Mouse (Mus musculus) mesoderm, embryonic 11.5 days (tissue): ENCODE results near the gene Rab31.

Experiments
- DNase-seq: peaks from one replicate; pipeline ENCODE4 v3.0.0-alpha.2; 2012; ENCODE audit warnings: low read depth, low spot score

The Rab31 gene

DNA sequence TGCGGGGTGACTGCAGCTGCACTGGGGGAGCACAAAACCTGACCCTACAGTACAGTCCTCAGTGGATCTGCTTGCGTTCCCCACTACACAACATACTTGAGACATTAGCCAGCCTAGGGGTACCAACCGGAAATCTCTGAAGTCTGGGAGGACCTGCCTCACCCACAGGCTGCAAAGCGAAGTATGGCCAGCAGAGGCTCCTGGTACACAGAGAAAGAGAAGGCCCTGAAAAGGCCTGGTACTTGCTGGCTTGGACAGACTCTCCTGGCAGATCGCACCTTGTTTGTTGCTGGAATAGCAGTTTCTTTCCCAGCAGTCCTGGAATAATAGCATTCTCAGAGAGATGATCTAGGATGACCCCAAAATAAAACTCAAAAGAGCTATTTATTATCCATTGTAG is 66.3 kb downstream of the Rab31 start:
- peak; percentile 25 for DNase-seq

DNA sequence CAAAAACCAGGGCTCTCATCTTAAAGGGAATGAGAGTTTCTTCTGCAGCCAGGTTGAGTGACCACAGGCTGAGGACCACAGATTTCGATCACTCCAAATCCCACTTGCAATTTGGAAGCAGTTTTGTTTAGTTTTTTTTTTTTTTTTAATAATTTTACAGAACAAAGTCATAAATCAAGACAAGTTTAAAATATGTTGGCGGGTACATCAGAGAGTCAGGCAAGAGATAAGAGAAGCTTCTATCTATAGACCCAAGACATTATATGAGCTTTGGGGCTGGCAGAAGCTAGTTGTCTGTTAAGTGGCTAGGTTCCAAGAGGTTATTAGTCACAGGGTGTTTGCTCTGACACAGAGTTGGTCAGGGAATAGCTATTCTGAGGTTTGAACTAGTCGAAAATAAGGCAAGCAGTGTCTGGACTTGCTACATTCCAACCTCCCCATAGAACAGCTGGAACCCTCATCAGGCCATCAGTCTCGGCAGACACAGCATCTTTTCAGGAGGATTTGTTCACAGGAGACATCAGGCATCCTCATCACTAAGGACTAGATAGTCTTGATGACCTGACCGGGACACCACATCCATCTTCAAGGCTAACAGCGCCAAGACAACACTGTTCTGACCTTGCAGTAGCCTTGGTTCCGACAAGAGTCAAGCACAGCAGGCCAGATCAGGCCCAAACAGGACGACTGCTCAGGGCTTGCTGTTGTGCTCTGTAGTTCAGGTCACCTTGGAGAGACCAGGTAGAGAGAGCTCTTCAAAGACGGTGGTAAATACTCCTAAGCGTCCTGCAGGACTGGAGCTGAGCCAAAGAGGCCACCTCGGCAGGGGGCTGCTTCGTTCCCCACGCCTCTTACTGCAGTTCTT is 68.8 kb downstream of the Rab31 start:
- no peak for DNase-seq

- peak; percentile 59 for DNase-seq
Measured at GRCm38 (mm10) chr17:65701797-65702566, 70.6 kb downstream of the Rab31 start.

- DNase-seq: peak; percentile 30
Measured at GRCm38 (mm10) chr17:65701356-65701755, 71.2 kb downstream of the Rab31 start.

DNA sequence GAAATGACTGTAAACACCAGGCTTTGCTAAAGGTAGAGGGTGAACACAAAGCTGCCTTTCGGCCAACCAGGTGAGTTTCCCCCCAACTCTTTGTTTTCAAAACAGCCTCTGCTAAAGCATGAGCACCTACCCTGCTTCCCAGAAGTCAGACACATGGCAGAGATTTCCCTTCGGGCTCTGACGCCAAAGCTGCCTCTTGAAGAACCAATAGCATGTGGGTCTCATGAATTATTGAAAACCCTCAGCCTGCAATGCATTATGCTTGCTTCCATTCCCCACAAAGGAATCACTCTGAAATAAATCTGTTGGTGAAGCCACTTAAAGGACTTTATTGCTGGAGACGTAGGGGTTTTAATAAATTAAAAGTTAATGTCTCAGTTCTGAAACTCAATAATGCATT is 72.5 kb downstream of the Rab31 start:
- peak; percentile 74 for DNase-seq

DNA sequence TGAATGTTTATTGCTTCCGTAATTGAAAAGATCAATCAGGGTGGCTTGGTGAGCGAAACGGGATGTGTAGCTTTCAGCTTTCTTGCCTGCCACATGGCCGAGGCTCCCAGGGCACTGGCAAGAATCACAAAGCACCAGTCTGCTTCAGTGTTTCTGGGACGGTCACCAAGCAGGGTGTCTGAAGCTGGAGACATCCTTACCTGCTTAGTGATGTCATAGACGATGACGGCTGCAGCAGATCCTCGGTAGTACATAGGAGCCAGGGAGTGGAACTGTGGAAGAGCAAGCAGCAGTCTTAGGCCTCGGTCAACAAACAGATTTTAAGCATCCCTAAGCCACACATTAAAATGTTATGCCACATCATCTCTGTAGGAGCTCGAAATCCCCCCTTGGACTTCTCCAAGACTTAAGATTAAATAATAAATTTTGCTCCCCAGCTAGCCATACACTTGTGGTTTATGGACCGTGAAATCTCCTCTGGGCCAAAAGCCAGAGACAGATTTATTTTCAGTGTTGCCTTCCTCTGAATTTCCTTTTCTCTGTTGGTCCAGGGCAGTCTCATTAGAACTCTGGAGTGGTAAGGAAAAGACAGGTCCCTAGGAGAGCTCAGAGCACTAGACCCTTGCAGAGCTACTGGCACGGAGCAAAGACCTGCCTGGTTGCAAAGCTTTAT is 74.6 kb downstream of the Rab31 start:
- DNase-seq: peak; percentile 36

DNA sequence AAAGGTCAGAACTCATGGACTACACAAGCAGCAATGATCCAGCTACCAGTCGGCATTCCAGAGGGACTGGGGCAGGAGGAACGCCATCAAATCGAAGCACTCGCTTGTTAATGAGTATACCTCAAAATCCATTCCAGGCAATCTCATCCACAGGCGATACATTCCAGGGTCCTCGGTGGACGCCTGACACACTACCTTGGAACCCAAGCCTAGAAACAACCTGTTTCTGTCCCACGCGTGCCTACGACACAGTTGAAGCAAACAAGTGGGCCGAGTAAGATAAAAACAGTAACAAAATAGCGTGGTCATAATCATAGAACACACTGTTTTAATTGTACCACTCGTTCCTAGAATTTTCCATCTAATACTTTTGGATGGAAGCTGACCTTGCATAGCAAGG is 75.6 kb downstream of the Rab31 start:
- DNase-seq: no peak

- no peak for DNase-seq
Measured at GRCm38 (mm10) chr17:65692276-65692675, 80.3 kb downstream of the Rab31 start.

GRCm38 (mm10) chr17:65683731-65684130 is 88.8 kb downstream of the Rab31 start:
- no peak for DNase-seq

DNA sequence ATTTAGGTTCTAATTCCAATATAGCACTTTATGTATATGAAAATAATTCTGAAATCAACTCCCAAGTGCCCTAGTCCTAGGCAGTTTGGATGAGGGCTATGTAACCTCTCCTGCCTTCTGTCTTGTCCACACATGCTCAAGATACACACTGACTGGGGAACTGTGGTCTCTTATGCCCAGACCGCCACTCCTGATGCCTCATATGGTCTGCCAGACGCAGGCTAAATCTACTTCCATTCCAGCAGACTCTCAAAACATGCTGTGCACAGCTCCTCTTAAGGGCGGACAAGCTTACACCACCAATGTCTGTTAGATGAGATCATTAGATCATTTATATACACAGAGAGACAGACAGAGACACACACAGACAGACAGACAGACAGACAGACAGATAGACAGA is 89.2 kb downstream of the Rab31 start:
- no peak for DNase-seq

GRCm38 (mm10) chr17:65682071-65682680 is 90.4 kb downstream of the Rab31 start:
- DNase-seq: no peak

DNA sequence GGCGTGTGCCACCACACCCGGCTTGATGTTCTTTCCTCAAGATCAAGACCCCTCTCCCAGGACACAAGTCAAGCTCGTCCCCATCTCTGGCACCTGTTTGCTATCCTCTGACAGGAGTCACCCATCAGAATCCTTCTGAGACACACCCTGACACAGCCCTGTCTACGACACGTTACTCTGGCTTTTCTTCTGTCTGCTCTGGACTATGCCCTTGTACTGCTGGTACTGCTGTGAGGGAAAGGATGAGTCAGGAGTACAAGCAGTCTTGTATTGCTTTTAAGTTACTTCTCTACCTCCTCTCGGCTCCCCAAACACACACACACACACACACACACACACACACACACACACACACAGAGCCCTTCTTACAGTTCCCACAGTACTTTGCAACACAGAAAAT is 91.0 kb downstream of the Rab31 start:
- no peak for DNase-seq

DNA sequence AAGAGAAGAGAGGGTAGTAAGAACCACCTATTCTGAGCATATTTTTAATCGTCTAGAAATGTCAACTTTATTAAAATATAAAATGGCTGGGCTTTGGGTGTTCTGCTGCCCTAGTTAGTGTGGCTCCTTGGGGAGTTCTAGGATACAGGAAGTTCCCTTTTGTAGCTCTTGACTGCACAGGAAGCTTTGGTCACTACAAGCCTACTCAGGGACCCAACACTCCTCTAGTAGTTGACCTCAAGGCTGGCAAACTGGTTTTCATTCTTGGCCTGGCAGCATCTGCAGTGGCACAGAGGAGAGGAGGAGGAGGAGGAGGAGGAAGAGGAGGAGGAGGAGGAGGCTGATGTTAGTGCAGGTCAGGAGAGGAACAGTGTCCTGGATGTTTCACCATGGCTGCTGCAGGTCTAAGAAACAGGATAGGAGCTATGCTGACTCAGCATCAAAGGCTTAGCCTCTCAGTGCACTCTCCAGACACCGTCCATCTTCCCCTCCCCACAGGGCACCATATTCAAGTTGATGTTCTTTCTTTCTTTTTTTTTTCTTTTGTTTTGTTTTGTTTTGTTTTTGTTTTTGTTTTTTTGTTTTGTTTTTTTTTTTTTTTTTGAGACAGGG is 91.6 kb downstream of the Rab31 start:
- DNase-seq: no peak

DNA sequence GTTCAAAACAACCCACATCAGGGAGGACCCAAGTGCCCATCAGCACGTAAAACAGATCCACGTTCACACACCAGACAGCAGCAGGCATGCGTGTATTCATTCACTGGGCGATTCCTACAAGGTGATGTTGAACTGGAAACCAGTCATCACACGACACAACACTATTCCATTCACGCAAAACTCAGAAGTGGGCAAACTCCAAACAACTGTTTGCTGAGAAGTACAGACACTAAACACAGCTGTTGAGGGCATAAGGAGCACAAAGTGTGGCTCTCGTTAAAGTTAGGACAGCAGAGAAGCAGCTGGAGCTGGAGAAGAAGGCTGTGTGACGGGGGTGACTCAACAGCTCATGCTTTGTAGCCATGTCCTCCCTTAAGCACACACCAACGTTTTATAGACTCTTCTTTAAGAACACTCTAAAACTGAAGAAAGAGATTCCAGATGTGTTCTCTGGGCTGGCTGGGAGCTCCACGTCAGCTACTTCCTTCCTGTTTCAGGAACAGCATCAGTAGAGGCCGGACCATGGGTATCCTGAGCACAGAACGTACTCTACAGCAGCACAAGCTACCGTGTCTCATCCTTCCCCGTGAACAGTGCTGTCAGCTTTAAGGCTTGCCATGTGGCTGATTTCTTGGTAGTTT is 92.6 kb downstream of the Rab31 start:
- no peak for DNase-seq

DNA sequence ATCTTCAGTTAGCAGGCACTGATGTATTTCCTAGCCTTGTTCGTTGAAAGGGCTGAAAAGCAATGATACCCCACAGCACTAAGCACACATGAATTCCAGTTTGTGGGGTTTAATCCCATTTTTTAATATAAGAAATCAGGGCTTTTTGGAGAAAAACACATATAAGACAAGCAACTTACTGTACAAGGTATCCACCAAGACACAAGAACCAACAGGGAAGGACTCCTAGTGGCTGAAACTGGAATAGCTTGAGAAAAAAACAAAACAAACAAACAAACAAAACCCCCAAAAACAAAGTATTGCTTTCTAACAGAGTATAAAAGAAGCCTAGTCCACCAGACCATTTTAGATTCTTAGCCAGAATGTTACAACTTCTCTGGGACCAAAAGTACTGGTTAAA is 94.8 kb downstream of the Rab31 start:
- no peak for DNase-seq

DNA sequence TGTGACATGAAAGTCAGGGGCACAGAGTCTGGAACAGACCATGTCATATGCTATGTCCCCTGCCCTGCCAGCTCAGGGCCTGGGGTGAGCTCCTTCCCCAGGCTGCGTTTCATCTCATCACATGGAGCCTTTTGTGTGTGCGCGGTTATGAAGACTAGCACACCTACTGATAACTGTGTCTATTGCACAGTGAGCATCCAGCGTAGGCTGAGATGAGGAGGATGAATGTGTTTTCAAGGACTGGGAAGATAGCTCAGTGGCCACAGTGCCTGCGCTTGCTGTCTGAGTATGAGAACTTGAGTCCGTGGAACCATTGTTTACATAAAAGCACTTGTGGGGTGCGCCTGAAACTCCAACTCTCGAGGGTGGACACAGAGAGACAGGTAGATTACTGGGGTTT is 96.0 kb downstream of the Rab31 start:
- no peak for DNase-seq

DNA sequence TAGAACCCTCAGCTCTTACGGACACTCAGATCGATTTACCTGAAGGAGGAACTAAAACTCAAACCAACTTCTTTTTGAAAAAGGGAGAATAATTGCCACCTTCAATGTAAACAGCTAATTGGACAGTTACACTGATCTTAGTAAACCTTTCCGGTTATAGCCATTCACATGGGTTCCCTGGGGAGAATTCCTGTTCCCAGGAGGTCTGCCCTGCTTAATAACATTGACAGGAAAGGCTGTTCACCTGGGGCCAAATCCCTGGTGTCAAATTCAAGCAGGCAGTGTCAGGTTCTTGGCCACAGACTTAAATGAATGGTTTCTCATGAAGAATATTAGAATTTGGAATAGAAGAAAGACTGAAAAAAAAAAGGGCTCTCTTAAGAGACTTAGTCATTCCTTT is 96.6 kb downstream of the Rab31 start:
- no peak for DNase-seq

- no peak for DNase-seq
Measured at GRCm38 (mm10) chr17:65674710-65675171, 97.8 kb downstream of the Rab31 start.

DNA sequence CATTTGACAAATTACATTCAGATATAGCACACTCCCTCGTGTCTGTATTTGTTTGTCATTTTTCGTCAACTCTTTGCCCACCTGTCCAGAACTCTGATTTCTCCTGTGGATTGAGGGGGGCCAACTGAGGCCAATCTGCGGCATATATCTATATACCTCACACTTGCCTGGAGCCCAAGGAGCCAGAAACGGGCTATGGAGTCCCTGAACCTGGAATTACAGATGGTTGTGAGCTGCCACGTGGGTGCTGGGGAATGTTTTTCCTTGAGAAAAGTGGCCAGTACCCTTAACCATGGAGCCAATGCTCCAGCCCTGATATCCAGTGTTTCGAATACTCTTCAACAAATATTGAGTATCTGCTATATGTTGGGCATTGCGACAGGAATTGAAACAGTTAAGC is 99.6 kb downstream of the Rab31 start:
- DNase-seq: no peak

DNA sequence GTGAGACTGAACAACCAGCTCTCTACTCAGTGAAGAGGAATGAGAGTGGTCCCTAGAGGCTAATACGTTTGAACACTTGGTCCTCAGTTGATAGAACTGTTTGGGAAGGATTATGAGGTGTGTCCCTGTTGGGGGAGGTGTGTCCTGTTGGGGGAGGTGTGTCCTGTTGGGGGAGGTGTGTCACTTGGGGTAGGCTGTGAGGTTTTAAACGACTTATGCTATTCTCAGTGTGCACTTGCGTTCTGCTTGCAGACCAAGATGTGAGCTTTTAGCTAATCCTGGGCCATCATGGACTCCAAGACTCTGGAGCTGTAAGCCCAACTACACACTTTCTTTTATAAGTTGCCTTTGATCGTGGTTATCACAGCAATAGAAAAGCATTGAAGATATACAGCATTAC is 103.5 kb downstream of the Rab31 start:
- DNase-seq: no peak

DNA sequence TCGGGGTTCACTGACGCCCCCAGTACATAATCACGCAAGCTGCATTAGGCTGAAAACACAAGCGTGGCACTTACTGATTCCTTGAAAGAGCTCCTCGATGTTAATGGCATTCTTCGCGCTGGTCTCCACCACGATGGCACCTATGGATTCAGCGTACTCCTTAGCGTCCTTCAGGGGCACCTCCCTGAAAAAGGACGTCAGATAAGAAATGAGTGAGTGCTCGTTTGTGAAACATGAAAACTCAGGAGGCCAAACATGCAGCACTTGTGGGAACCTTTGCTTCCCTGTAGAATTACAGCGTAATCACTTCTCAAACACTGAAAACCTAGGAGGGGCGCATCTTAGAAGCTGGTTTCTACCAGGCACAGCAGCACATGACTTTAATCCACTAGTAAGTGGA is 104.8 kb downstream of the Rab31 start:
- no peak for DNase-seq
